Mouse (Mus musculus): ENCODE measurements around the gene Baz2b. TPM values are rescaled to one million over a fixed set of nuclear protein-coding genes. Genes with fewer than 3 reads are reported as not detected.
A peak's percentile ranks its signal among the peaks of the same experiment; 100 is the strongest.

Gene Baz2b
- polyA plus RNA-seq, 1 experiment from 2014 or later: 47.0 TPM

- Histone ChIP-seq H3K27me3 (no peaks in the 10 kb centered on the region), H3K4me3 (peak overlapping the region; percentile 29), H3K9me3 (no peaks in the 10 kb centered on the region), H3K4me1 (peaks cover 5% of the 10 kb centered on the region; the same call in 1 of the 2 replicates), H3K36me3 (no peaks in the 10 kb centered on the region), H3K9ac (no peak overlapping the region), H3K4me2 (peak overlapping the region; percentile 43), H3K27ac (no peak overlapping the region)
- 13% methylated on average over 19 of the region's 19 CpGs for WGBS
- ATAC-seq (ENCODE audit: insufficient number of reproducible peaks, low FRiP score, low TSS enrichment, low read depth): no peak
Observed at GRCm38 (mm10) chr2:60037011-60037551, 172.6 kb downstream of the Baz2b start.

GRCm38 (mm10) chr2:60036361-60036760 lies 173.3 kb downstream of the Baz2b start:
- no peak for ATAC-seq (ENCODE audit: insufficient number of reproducible peaks, low FRiP score, low TSS enrichment, low read depth)
- Histone ChIP-seq H3K4me3 (no peak overlapping the region), H3K9me3 (no peaks in the 10 kb centered on the region), H3K36me3 (no peaks in the 10 kb centered on the region), H3K9ac (no peak overlapping the region), H3K27ac (no peak overlapping the region), H3K4me2 (no peak overlapping the region), H3K4me1 (peaks cover 5% of the 10 kb centered on the region; the same call in 1 of the 2 replicates), H3K27me3 (no peaks in the 10 kb centered on the region)
- WGBS: 60% methylated on average over 3 of the region's 3 CpGs

GRCm38 (mm10) chr2:60030991-60031390 lies 178.6 kb downstream of the Baz2b start:
- Histone ChIP-seq H3K9me3 (no peaks in the 10 kb centered on the region), H3K9ac (no peak overlapping the region), H3K27ac (no peak overlapping the region), H3K36me3 (no peaks in the 10 kb centered on the region), H3K27me3 (no peaks in the 10 kb centered on the region), H3K4me2 (no peak overlapping the region), H3K4me3 (no peak overlapping the region), H3K4me1 (no peaks in the 10 kb centered on the region)
- WGBS: 79% methylated on average over 3 of the region's 3 CpGs
- no peak for ATAC-seq (ENCODE audit: insufficient number of reproducible peaks, low FRiP score, low TSS enrichment, low read depth)

- ATAC-seq (ENCODE audit: insufficient number of reproducible peaks, low FRiP score, low TSS enrichment, low read depth): no peak
- 95% methylated on average over 5 of the region's 5 CpGs for WGBS
- no peak overlapping the region for H3K4me3 ChIP-seq
- H3K36me3 ChIP-seq: no peaks in the 10 kb centered on the region
- no peak overlapping the region for H3K27ac ChIP-seq
- no peaks in the 10 kb centered on the region for H3K27me3 ChIP-seq
- no peaks in the 10 kb centered on the region for H3K9me3 ChIP-seq
- no peak overlapping the region for H3K4me2 ChIP-seq
- no peak overlapping the region for H3K9ac ChIP-seq
- peaks cover 3% of the 10 kb centered on the region; the same call in 1 of the 2 replicates for H3K4me1 ChIP-seq
Observed at GRCm38 (mm10) chr2:60029020-60029419, 180.6 kb downstream of the Baz2b start.

GRCm38 (mm10) chr2:60027166-60027565 lies 182.5 kb downstream of the Baz2b start:
- no peak for ATAC-seq (ENCODE audit: insufficient number of reproducible peaks, low FRiP score, low TSS enrichment, low read depth)
- Histone ChIP-seq H3K9me3 (no peaks in the 10 kb centered on the region), H3K4me2 (no peak overlapping the region), H3K27ac (no peak overlapping the region), H3K4me3 (no peak overlapping the region), H3K36me3 (no peaks in the 10 kb centered on the region), H3K4me1 (peaks cover 3% of the 10 kb centered on the region; the same call in 1 of the 2 replicates), H3K27me3 (no peaks in the 10 kb centered on the region), H3K9ac (no peak overlapping the region)
- 80% methylated on average over 5 of the region's 5 CpGs for WGBS

GRCm38 (mm10) chr2:60026554-60026953 lies 183.1 kb downstream of the Baz2b start:
- Histone ChIP-seq H3K4me3 (no peak overlapping the region), H3K4me2 (no peak overlapping the region), H3K9ac (no peak overlapping the region), H3K27me3 (no peaks in the 10 kb centered on the region), H3K9me3 (no peaks in the 10 kb centered on the region), H3K4me1 (peaks cover 4% of the 10 kb centered on the region; the same call in 1 of the 2 replicates), H3K27ac (no peak overlapping the region), H3K36me3 (no peaks in the 10 kb centered on the region)
- WGBS: 66% methylated on average over 6 of the region's 6 CpGs
- ATAC-seq (ENCODE audit: insufficient number of reproducible peaks, low FRiP score, low TSS enrichment, low read depth): no peak

- Histone ChIP-seq H3K9ac (no peak overlapping the region), H3K36me3 (no peaks in the 10 kb centered on the region), H3K4me1 (peaks cover 5% of the 10 kb centered on the region; the same call in 1 of the 2 replicates), H3K4me2 (no peak overlapping the region), H3K4me3 (no peak overlapping the region), H3K27me3 (no peaks in the 10 kb centered on the region), H3K27ac (no peak overlapping the region), H3K9me3 (no peaks in the 10 kb centered on the region)
- WGBS: 75% methylated on average over 7 of the region's 7 CpGs
- ATAC-seq (ENCODE audit: insufficient number of reproducible peaks, low FRiP score, low TSS enrichment, low read depth): no peak
Observed at GRCm38 (mm10) chr2:60023777-60024176, 185.9 kb downstream of the Baz2b start.

DNA sequence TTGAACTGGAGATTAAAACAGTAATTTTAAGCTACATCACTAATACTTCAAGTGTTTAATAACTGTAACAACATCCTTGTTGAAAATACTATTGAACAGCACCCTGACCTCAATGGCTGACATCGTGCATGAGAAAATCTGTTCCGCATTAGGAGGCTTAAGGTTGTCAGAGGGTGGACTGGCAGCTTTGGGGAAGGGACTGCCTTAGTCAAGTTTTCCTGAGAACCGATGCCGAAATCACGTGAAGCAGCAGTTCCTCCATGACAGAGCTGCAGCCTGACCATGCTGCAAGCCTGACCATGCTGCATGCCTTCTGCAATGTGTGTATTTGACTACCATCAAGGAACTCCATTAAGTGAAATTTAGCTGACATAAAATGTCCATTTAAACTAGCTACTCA lies 188.1 kb downstream of the Baz2b start:
- Histone ChIP-seq H3K9me3 (no peaks in the 10 kb centered on the region), H3K27ac (no peak overlapping the region), H3K36me3 (no peaks in the 10 kb centered on the region), H3K9ac (no peak overlapping the region), H3K4me1 (peaks cover 5% of the 10 kb centered on the region; the same call in 1 of the 2 replicates), H3K4me2 (no peak overlapping the region), H3K4me3 (no peak overlapping the region), H3K27me3 (no peaks in the 10 kb centered on the region)
- WGBS: 28% methylated on average over 5 of the region's 5 CpGs
- no peak for ATAC-seq (ENCODE audit: insufficient number of reproducible peaks, low FRiP score, low TSS enrichment, low read depth)

DNA sequence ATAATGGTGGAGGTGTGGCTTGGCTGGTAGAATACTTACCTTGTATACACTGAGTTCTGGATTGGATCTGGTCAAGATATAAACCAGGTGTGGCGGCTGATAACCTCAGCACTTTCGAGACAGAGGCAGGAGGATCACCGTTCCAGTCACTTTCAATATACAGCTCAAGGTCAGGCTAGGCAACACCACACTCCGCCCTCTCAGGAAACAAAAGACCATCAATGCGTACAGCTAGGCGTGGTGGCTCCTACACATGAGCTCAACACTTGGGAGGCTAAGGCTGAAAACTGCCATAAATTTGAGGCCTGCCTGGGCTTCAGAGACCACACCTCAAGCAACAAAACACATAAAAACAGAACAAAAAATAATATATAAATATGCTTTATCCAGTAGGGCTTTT lies 188.5 kb downstream of the Baz2b start:
- Histone ChIP-seq H3K4me1 (peaks cover 5% of the 10 kb centered on the region; the same call in 1 of the 2 replicates), H3K9ac (no peak overlapping the region), H3K4me2 (no peak overlapping the region), H3K27me3 (no peaks in the 10 kb centered on the region), H3K36me3 (no peaks in the 10 kb centered on the region), H3K4me3 (no peak overlapping the region), H3K27ac (no peak overlapping the region), H3K9me3 (no peaks in the 10 kb centered on the region)
- 60% methylated on average over 6 of the region's 6 CpGs for WGBS
- ATAC-seq (ENCODE audit: insufficient number of reproducible peaks, low FRiP score, low TSS enrichment, low read depth): no peak

DNA sequence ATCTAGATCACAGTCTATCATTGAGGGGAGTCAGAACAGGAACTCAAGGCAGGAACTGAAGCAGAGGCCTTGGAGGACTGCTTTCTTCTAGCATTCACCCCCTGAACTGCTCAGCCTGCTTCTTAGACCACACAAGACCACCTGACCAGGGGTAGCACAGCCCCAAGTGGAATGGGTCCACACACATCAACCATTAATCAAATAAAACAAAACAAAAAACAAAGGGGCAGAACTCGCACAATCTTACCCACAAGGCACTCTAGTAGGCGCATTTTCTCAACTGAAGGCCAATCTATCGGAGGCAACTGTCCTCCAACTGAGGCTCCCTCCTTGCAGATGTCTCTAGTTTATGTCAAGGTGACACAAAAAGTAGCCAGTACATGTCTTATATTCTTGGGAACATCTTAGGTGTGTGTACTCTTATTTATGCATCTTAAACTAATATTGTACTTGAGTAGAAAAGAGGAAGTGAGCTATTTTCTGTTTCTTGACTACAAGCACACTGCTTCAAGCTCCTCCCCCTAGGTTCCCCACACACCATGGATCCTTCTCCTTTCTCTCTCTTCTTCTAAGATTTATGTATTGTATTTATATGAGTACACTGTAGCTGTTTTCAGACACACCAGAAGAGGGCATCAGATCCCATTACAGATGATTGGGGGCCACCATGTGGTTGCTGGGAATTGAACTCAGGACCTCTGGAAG lies 189.9 kb downstream of the Baz2b start:
- Histone ChIP-seq H3K4me2 (no peak overlapping the region), H3K9ac (no peak overlapping the region), H3K4me3 (no peak overlapping the region), H3K27ac (no peak overlapping the region), H3K9me3 (no peaks in the 10 kb centered on the region), H3K4me1 (peaks cover 10% of the 10 kb centered on the region; the same call in 1 of the 2 replicates), H3K27me3 (no peaks in the 10 kb centered on the region), H3K36me3 (no peaks in the 10 kb centered on the region)
- 96% methylated on average over 3 of the region's 3 CpGs for WGBS
- no peak for ATAC-seq (ENCODE audit: insufficient number of reproducible peaks, low FRiP score, low TSS enrichment, low read depth)

- peaks cover 7% of the 10 kb centered on the region; the same call in 1 of the 2 replicates for H3K4me1 ChIP-seq
- H3K36me3 ChIP-seq: no peaks in the 10 kb centered on the region
- no peaks in the 10 kb centered on the region for H3K27me3 ChIP-seq
- H3K4me3 ChIP-seq: no peak overlapping the region
- no peaks in the 10 kb centered on the region for H3K9me3 ChIP-seq
- ATAC-seq (ENCODE audit: insufficient number of reproducible peaks, low FRiP score, low TSS enrichment, low read depth): no peak
- no peak overlapping the region for H3K4me2 ChIP-seq
- no peak overlapping the region for H3K9ac ChIP-seq
- 78% methylated on average over 10 of the region's 10 CpGs for WGBS
- H3K27ac ChIP-seq: no peak overlapping the region
Observed at GRCm38 (mm10) chr2:60018875-60019501, 190.7 kb downstream of the Baz2b start.

DNA sequence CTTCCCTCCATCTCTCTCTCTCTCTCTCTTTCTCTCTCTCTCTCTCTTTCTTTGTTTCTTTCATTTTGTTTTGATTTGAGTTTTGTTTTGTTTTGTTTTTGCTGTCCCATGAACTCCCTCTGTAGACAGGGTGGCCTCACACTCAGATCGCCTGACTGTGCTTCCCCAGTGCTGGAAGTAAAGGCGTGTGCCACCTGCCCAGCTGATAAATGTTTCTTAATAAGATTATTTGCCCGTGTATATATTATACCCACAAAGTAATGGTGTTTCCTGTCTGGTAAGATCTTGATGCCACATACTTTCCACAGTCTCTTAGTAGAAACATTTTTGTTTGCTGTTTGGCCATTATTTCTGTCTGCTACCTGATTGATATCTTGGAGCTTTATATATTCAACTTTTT lies 198.1 kb downstream of the Baz2b start:
- Histone ChIP-seq H3K4me2 (no peak overlapping the region), H3K4me3 (no peak overlapping the region), H3K27me3 (no peaks in the 10 kb centered on the region), H3K27ac (no peak overlapping the region), H3K9me3 (no peaks in the 10 kb centered on the region), H3K9ac (no peak overlapping the region), H3K4me1 (peaks cover 4% of the 10 kb centered on the region; the same call in 1 of the 2 replicates), H3K36me3 (no peaks in the 10 kb centered on the region)
- ATAC-seq (ENCODE audit: insufficient number of reproducible peaks, low FRiP score, low TSS enrichment, low read depth): no peak
- WGBS: 84% methylated on average over 3 of the region's 3 CpGs

Measured in limb, embryonic 15.5 days (tissue).